In the genomic region with DNA sequence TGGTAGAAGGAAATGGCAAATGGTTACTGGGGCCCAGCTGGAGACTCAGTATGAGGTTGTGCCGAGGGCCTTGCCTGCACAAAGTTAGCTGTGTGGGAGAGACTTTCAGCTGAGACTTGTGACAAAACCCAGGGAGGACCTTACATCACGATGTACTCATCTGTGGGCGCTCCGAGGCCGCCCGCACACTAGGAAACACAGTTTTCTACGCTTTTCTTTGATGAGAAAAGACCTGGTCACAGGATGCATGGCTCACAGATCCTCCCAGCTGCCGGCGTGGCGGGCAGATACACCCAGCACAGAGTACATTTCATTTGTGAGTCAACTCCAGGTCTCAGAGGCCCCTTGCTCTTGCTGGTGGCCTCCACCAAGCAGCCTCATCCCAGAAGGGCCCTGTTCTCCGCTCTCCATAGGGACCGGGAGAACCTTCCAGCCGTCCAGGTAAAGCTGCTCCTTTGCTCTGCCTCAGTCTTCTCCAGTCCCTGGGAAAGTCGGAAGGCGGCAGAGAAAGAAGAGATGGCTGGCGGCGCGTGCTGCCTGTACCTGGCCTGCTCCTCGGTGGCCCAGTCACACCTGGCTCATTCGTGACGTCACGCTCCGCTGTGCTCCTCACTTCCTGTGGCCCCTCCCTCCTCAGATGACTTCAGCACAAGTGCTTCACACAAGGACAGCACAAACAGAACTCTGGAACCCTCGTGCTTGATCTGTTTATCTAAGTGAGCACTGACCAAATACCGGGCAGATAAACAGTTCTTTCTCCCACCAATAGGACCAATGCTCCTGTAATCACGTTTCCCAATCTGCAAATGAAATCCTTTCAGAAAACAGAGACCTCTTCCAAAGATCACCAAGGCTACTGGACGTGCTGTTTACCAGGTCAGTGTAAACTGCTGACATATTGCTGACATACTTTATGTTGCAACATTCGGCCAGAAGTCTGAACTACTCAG, we compare ENCODE assay signal across 9 mouse cellular contexts. TPM values are rescaled to one million over a fixed set of nuclear protein-coding genes. Genes with fewer than 3 reads are reported as not detected.
DNase-seq lines count a peak whose midpoint lies in the region; ATAC-seq and TF ChIP-seq lines count a peak whose summit lies in the region.
"Had no signal": no experiment of that assay in that cellular context is flagged by ENCODE, and none has a peak within 500 bp of the region (broad histone marks: within the 10 kb centered on the region; RNA-seq: fewer than 3 reads in every experiment).

No protein-coding gene starts in this region.

- H3K9me3 ChIP-seq in kidney, embryonic 14.5 days (ENCODE audit: control insufficient read depth, low read length), result no peaks in the 10 kb centered on the region
- no peaks in the 10 kb centered on the region for H3K9me3 ChIP-seq in lung, embryonic 16.5 days (ENCODE audit: control insufficient read depth, low read length)
- H3K9me3 ChIP-seq in stomach, postnatal 0 days (ENCODE audit: control insufficient read depth, low read length), result no peaks in the 10 kb centered on the region
- H3K9me3 ChIP-seq in heart, embryonic 11.5 days (replicated peaks; ENCODE audit: control insufficient read depth, low read length), result no peaks in the 10 kb centered on the region
- no peaks in the 10 kb centered on the region for H3K9me3 ChIP-seq in heart, embryonic 10.5 days

- H3K4me3 ChIP-seq in kidney, adult 2 months (ENCODE audit: insufficient read depth, low read depth, low read length), result no peak overlapping the region
- H3K4me3 ChIP-seq in kidney, embryonic 14.5 days (ENCODE audit: low read length), result no peak overlapping the region
- no peak overlapping the region for H3K4me3 ChIP-seq in lung, embryonic 16.5 days (ENCODE audit: low read length)
- no peak overlapping the region for H3K4me3 ChIP-seq in stomach, postnatal 0 days (ENCODE audit: low read depth, low read length)
- H3K4me3 ChIP-seq in heart, embryonic 11.5 days (ENCODE audit: low read depth, low read length), result no peak overlapping the region
- H3K4me3 ChIP-seq in heart, embryonic 10.5 days, result no peak overlapping the region

- no peak for ATAC-seq in kidney, embryonic 14.5 days (ENCODE audit: low FRiP score, low TSS enrichment)
- ATAC-seq in common myeloid progenitor, adult 5-6 weeks (replicated peaks; ENCODE audit: low read depth, poor library complexity, severe bottlenecking), result peak; percentile 29
- ATAC-seq in lung, embryonic 16.5 days (ENCODE audit: low read depth), result peak; percentile 16; the same call in 1 of the 2 replicates
- ATAC-seq in stomach, postnatal 0 days (ENCODE audit: low FRiP score, low TSS enrichment), result peak; percentile 77
- no peak for ATAC-seq in heart, embryonic 11.5 days (replicated peaks; ENCODE audit: insufficient number of reproducible peaks, low FRiP score, low TSS enrichment)

- TF ChIP-seq POLR2A in kidney, adult 2 months (IDR thresholded peaks at IDR 0.05; ENCODE audit: low read depth, low read length), result no peak

- TF ChIP-seq EP300 in stomach, postnatal 0 days (optimal IDR thresholded peaks at IDR 0.05), result no peak

- H3K27ac ChIP-seq in kidney, adult 2 months (ENCODE audit: insufficient read depth, low read depth, low read length), result no peak overlapping the region
- no peak overlapping the region for H3K27ac ChIP-seq in kidney, embryonic 14.5 days (ENCODE audit: low read depth, low read length)
- no peak overlapping the region for H3K27ac ChIP-seq in lung, embryonic 16.5 days (ENCODE audit: low read length)
- peak overlapping the region; percentile 65; the same call in 1 of the 2 replicates for H3K27ac ChIP-seq in stomach, postnatal 0 days (replicated peaks)
- no peak overlapping the region for H3K27ac ChIP-seq in heart, embryonic 11.5 days (ENCODE audit: low read depth, low read length)
- H3K27ac ChIP-seq in heart, embryonic 10.5 days, result no peak overlapping the region

- peaks cover 12% of the 10 kb centered on the region for H3K4me1 ChIP-seq in kidney, adult 2 months (ENCODE audit: control insufficient read depth, insufficient read depth, low read length)
- H3K4me1 ChIP-seq in kidney, embryonic 14.5 days (ENCODE audit: control insufficient read depth, insufficient read depth, low read length), result peaks cover 16% of the 10 kb centered on the region
- peaks cover 27% of the 10 kb centered on the region for H3K4me1 ChIP-seq in lung, embryonic 16.5 days (replicated peaks; ENCODE audit: control insufficient read depth, insufficient read depth, low read length)
- H3K4me1 ChIP-seq in stomach, postnatal 0 days (replicated peaks; ENCODE audit: control insufficient read depth, insufficient read depth), result peaks cover 9% of the 10 kb centered on the region
- peaks cover 9% of the 10 kb centered on the region for H3K4me1 ChIP-seq in heart, embryonic 11.5 days (ENCODE audit: control insufficient read depth, insufficient read depth, low read length)
- peaks cover 23% of the 10 kb centered on the region; the same call in 1 of the 2 replicates for H3K4me1 ChIP-seq in heart, embryonic 10.5 days

- H3K9ac ChIP-seq in kidney, embryonic 14.5 days (ENCODE audit: low read depth, low read length), result no peak overlapping the region
- H3K9ac ChIP-seq in lung, embryonic 16.5 days (ENCODE audit: low read length), result no peak overlapping the region
- H3K9ac ChIP-seq in stomach, postnatal 0 days (ENCODE audit: low read length), result no peak overlapping the region
- H3K9ac ChIP-seq in heart, embryonic 11.5 days (ENCODE audit: low read depth, low read length), result no peak overlapping the region

- no peak for TF ChIP-seq CTCF in kidney, adult 2 months (conservative IDR thresholded peaks at IDR 0.05; ENCODE audit: insufficient read depth, insufficient read length, low read depth, low read length)
- TF ChIP-seq CTCF in stomach, postnatal 0 days (IDR thresholded peaks at IDR 0.05; ENCODE audit: low read depth), result no peak

- WGBS in kidney, adult 2 months, result 75% methylated on average over 28 of the region's 28 CpGs
- 74% methylated on average over 28 of the region's 28 CpGs for WGBS in kidney, embryonic 14.5 days
- 64% methylated on average over 28 of the region's 28 CpGs for WGBS in lung, embryonic 16.5 days
- WGBS in stomach, postnatal 0 days, result 62% methylated on average over 28 of the region's 28 CpGs
- WGBS in heart, embryonic 11.5 days (ENCODE audit: insufficient replicate concordance), result 72% methylated on average over 28 of the region's 28 CpGs
- 69% methylated on average over 28 of the region's 28 CpGs for WGBS in heart, embryonic 10.5 days

- no peak overlapping the region for H3K4me2 ChIP-seq in kidney, embryonic 14.5 days (replicated peaks; ENCODE audit: low read depth, low read length)
- H3K4me2 ChIP-seq in lung, embryonic 16.5 days (ENCODE audit: low read depth, low read length), result no peak overlapping the region
- no peak overlapping the region for H3K4me2 ChIP-seq in stomach, postnatal 0 days (replicated peaks; ENCODE audit: low read depth)
- H3K4me2 ChIP-seq in heart, embryonic 11.5 days, result no peak overlapping the region

- H3K27me3 ChIP-seq in kidney, adult 2 months (replicated peaks; ENCODE audit: control insufficient read depth, insufficient read depth, low read length), result no peaks in the 10 kb centered on the region
- no peaks in the 10 kb centered on the region for H3K27me3 ChIP-seq in kidney, embryonic 14.5 days (ENCODE audit: control insufficient read depth, insufficient read depth, low read length)
- H3K27me3 ChIP-seq in lung, embryonic 16.5 days (ENCODE audit: control insufficient read depth, insufficient read depth, low read depth, low read length), result no peaks in the 10 kb centered on the region
- H3K27me3 ChIP-seq in stomach, postnatal 0 days (ENCODE audit: control insufficient read depth, insufficient read depth, low read length), result no peaks in the 10 kb centered on the region
- no peaks in the 10 kb centered on the region for H3K27me3 ChIP-seq in heart, embryonic 11.5 days (ENCODE audit: control insufficient read depth, insufficient read depth, low read length)
- H3K27me3 ChIP-seq in heart, embryonic 10.5 days (ENCODE audit: insufficient read depth, poor library complexity, severe bottlenecking), result no peaks in the 10 kb centered on the region

- H3K36me3 ChIP-seq in kidney, adult 2 months (ENCODE audit: control insufficient read depth, insufficient read depth, low read length), result no peaks in the 10 kb centered on the region
- H3K36me3 ChIP-seq in kidney, embryonic 14.5 days (ENCODE audit: control insufficient read depth, insufficient read depth, low read length), result no peaks in the 10 kb centered on the region
- no peaks in the 10 kb centered on the region for H3K36me3 ChIP-seq in lung, embryonic 16.5 days (ENCODE audit: control insufficient read depth, insufficient read depth, low read length)
- no peaks in the 10 kb centered on the region for H3K36me3 ChIP-seq in stomach, postnatal 0 days (ENCODE audit: control insufficient read depth, insufficient read depth, low read length)
- H3K36me3 ChIP-seq in heart, embryonic 11.5 days (ENCODE audit: control insufficient read depth, insufficient read depth, low read length), result no peaks in the 10 kb centered on the region
- H3K36me3 ChIP-seq in heart, embryonic 10.5 days, result no peaks in the 10 kb centered on the region

- peak; percentile 53 for DNase-seq in kidney, adult 2 months
- peak; percentile 75 for DNase-seq in stomach, postnatal 0 days (ENCODE audit: low spot score)
- no peak for DNase-seq in gastrocnemius, postnatal 4 days (ENCODE audit: low spot score in 2 of 2)
- DNase-seq in heart, embryonic 10.5 days (ENCODE audit: low spot score), result no peak

RNA-seq across cellular contexts. Expression of gene Ifnk, which starts 55.4 kb away (rescaled TPM):
- polyA plus RNA-seq in kidney, adult 2 months (2012; rRNA removed), result not detected in 2 replicates
- polyA plus RNA-seq in kidney, embryonic 14.5 days (2014; fragmentation: Nextera tagmentation; extraction: Ambion mirVana), result 0.55 TPM in 1 of 2 replicates, not detected in the other
- total RNA-seq in common myeloid progenitor, adult 5-6 weeks (2017), result not detected in 2 replicates
- not detected in 2 replicates for polyA plus RNA-seq in lung, embryonic 16.5 days (2015; fragmentation: Nextera tagmentation; extraction: Ambion mirVana)
- 0.16 TPM in 1 of 2 replicates, not detected in the other for polyA plus RNA-seq in stomach, postnatal 0 days (2015; fragmentation: Nextera tagmentation; extraction: Ambion mirVana)
- not detected in 2 replicates for polyA plus RNA-seq in heart, embryonic 11.5 days (2014; fragmentation: Nextera tagmentation; extraction: Ambion mirVana)
- total RNA-seq in gastrocnemius, postnatal 4 days (2021), result not detected
- polyA plus RNA-seq in heart, embryonic 10.5 days (2016; fragmentation: Nextera tagmentation; extraction: Ambion mirVana), result 0.25 and 0.28 TPM in 2 replicates
- total RNA-seq: heart, adult 18-20 months had no signal

Comparison
In these comparisons a context has a peak if more than half of its experiments do, and no peak if none do; other contexts are left out.
1. DNase-seq: peak in kidney, adult 2 months (single experiment) and stomach, postnatal 0 days (single experiment); none in gastrocnemius, postnatal 4 days (0 of 2) and heart, embryonic 10.5 days (single experiment).
2. ATAC-seq: peak in common myeloid progenitor, adult 5-6 weeks (single experiment), lung, embryonic 16.5 days (single experiment) and stomach, postnatal 0 days (single experiment); none in kidney, embryonic 14.5 days (single experiment) and heart, embryonic 11.5 days (single experiment).